Mouse (Mus musculus) hematopoietic stem cell, adult 5-6 weeks (primary cell): Measurements from ENCODE around the gene Hdac9. TPM values are rescaled to one million over a fixed set of nuclear protein-coding genes. Genes with fewer than 3 reads are reported as not detected.
A peak's percentile ranks its signal among the peaks of the same experiment; 100 is the strongest.
"Not testable (repeated sequence)": the region's sequence is repeated elsewhere in the genome, so short reads cannot be mapped to it uniquely, and the experiment has no call there.

ENCODE experiments used
- ATAC-seq, 2 experiments: fragments of 125-278 bp in 1 of 2; replicated peaks in 1 of 2; 2 replicates each; pipeline ENCODE4 v1.8.0; 2016 to 2017; ENCODE audit warnings: inconsistent platforms in 2 of 2, mild to moderate bottlenecking in 2 of 2, moderate number of reproducible peaks in 2 of 2, low read depth in 1 of 2, moderate TSS enrichment in 1 of 2; ENCODE audit not compliant: low FRiP score in 2 of 2, poor library complexity in 2 of 2, severe bottlenecking in 2 of 2, insufficient read depth in 1 of 2, low TSS enrichment in 1 of 2
- total RNA-seq: library from RNA; stranded (forward); fragments of 172-1452, 232-1000 nt; gene quantifications from 2 replicates; pipeline ENCODE4 v1.2.3, GENCODE M21; 2017

The Hdac9 gene
- total RNA-seq, 1 experiment from 2014 or later: 12.9 TPM

- peak; percentile 51 to 59 for ATAC-seq
Measured at GRCm38 (mm10) chr12:34486016-34486415, 430.9 kb downstream of the Hdac9 start.

- ATAC-seq: no peak
Measured at GRCm38 (mm10) chr12:34481702-34482101, 435.2 kb downstream of the Hdac9 start.

- no peak for ATAC-seq
Measured at GRCm38 (mm10) chr12:34472949-34473651, 443.8 kb downstream of the Hdac9 start.

- no peak for ATAC-seq
Measured at GRCm38 (mm10) chr12:34472542-34472941, 444.4 kb downstream of the Hdac9 start.

- ATAC-seq: no peak
Measured at GRCm38 (mm10) chr12:34461728-34462127, 455.2 kb downstream of the Hdac9 start.

GRCm38 (mm10) chr12:34452643-34453042 lies 464.3 kb downstream of the Hdac9 start:
- no peak for ATAC-seq

- no peak for ATAC-seq
Measured at GRCm38 (mm10) chr12:34451198-34451597, 465.7 kb downstream of the Hdac9 start.

GRCm38 (mm10) chr12:34444724-34445123 lies 472.2 kb downstream of the Hdac9 start:
- not testable (repeated sequence) for ATAC-seq

GRCm38 (mm10) chr12:34440930-34441329 lies 476.0 kb downstream of the Hdac9 start:
- no peak for ATAC-seq

GRCm38 (mm10) chr12:34432919-34433318 lies 484.0 kb downstream of the Hdac9 start:
- ATAC-seq: peak; percentile 38 to 62; a peak in 2 of 4 replicates

- ATAC-seq: peak; percentile 76 to 87; a peak in 3 of 4 replicates
Measured at GRCm38 (mm10) chr12:34432461-34432860, 484.4 kb downstream of the Hdac9 start.

- peak in 1 of 2 experiments; percentile 48; a peak in 1 of 4 replicates for ATAC-seq
Measured at GRCm38 (mm10) chr12:34431832-34432231, 485.1 kb downstream of the Hdac9 start.

- no peak for ATAC-seq
Measured at GRCm38 (mm10) chr12:34425468-34425867, 491.4 kb downstream of the Hdac9 start.

- ATAC-seq: no peak
Measured at GRCm38 (mm10) chr12:34408139-34408538, 508.8 kb downstream of the Hdac9 start.

GRCm38 (mm10) chr12:34407143-34407542 lies 509.8 kb downstream of the Hdac9 start:
- no peak for ATAC-seq

GRCm38 (mm10) chr12:34402065-34402464 lies 514.8 kb downstream of the Hdac9 start:
- no peak for ATAC-seq

- ATAC-seq: no peak
Measured at GRCm38 (mm10) chr12:34398611-34399010, 518.3 kb downstream of the Hdac9 start.

- no peak for ATAC-seq
Measured at GRCm38 (mm10) chr12:34394342-34394741, 522.6 kb downstream of the Hdac9 start.

GRCm38 (mm10) chr12:34379681-34380080 lies 537.2 kb downstream of the Hdac9 start:
- ATAC-seq: no peak
